Mouse (Mus musculus): ENCODE data around the gene Adamts17. TPM values are rescaled to one million over a fixed set of nuclear protein-coding genes. Genes with fewer than 3 reads are reported as not detected.

Adamts17 gene
- 4.6 TPM in 2 replicates for polyA plus RNA-seq (2015; fragmentation: Nextera tagmentation; extraction: Ambion mirVana)

DNA sequence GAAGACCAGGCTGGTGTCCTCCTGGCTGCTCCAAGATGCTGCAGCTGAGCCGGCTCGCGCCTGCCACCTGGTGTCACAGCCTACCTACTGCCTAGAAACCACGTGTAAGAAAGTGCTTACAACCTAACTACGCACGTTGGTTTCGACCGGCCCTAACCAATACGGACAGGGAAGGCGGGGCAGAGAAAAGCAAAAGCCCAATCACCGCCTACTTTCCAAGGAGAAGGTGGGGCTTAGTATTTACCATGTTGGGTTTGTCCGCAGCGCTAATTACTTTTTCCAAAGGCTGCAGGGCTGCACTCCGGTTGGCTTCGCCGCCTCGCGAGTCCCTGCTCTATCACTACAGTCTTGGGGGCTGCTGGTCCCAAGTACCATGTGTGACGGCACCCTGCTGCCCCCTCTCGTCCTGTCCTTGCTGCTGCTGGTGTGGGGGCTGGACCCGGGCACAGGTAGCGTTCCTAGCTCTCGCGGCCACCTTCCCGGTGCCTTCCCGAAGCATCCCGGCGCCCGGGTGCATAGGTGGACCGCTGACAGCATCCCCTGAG is at the start of gene Adamts17:
Gene Adamts17, plus strand, starts transcription at position 273 of the 545 bp plus-strand sequence.
- WGBS = under 1% methylated on average over 30 of the region's 30 CpGs
- Histone ChIP-seq H3K27ac (peak within 1 kb of the TSS; percentile 66), H3K4me3 (replicated peaks) (peak within 1 kb of the TSS; percentile 60), H3K9ac (peak within 1 kb of the TSS; percentile 54), H3K4me1 (peaks cover 16% of the 10 kb centered on the region), H3K36me3 (no peaks in the 10 kb centered on the region), H3K9me3 (replicated peaks) (no peaks in the 10 kb centered on the region), H3K4me2 (peak within 1 kb of the TSS; percentile 99), H3K27me3 (peaks cover 12% of the 10 kb centered on the region)
- ATAC-seq (replicated peaks; ENCODE audit: low FRiP score) = peak; percentile 96

DNA sequence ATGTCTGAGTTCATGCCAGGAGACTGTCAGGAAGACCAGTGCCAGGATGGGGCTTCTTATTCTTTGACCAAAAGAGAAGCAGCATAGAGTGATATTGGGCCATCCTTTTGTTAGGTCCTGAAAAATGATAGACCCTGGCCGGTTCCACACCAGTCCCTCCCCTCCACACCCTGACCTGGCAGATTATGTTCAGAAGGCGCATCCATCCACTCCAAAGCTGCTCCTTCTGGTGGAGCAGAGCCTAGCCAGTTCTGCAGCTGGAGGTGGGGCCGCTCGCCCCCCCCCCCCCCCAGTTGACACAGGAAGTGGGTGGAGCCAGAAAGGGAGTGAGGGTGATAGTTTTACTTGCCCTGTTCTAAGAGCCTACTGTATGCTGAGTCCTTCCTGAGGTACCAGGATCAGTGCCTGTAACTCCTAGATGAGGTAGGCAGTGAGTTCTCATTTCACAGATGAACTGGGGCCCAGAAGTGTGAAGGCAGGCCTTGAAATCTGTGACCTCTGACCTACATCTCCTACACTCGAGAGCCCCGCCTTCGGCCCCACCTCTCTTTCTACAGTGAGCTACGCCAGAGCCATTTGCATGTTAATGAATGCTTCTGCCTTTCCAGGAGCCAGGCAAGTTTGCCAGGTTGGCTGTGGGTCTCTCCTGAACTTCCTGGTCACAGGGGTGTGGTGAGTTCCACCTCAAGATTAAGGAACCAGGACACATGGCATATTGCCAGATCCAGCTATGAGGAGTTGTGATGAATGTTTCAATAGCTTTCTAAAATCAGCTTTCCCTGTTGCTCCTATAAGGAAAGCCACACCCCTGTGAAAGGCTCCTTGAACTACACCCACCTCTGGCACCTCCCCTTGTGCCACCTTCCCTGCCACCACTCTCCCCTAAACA is 49.4 kb upstream of the Adamts17 start:
- no peaks in the 10 kb centered on the region for H3K36me3 ChIP-seq
- WGBS = 26% methylated on average over 8 of the region's 8 CpGs

DNA sequence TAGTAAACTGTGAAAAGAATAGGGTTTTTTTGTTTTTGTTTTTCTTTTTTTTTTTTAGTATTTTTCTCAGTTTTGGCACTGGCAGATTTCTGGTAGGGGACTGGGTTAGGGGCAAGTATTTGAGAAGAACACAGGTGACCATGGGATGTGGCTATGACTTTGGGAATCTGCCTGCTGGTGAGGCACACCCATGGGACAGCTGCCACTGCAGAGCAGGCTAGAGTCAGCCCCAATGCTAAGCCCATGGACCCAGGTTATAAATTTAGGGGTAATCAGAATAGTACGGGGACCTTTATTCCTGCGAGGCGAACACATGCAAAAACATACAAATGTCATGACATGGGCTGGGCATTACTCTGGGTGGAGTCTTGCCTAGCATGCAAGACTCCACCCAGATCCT is 48.5 kb upstream of the Adamts17 start:
- H3K4me3 ChIP-seq (replicated peaks) = no peak overlapping the region
- H3K9me3 ChIP-seq (replicated peaks) = no peaks in the 10 kb centered on the region
- peaks cover 17% of the 10 kb centered on the region for H3K4me1 ChIP-seq
- no peak overlapping the region for H3K4me2 ChIP-seq
- no peak overlapping the region for H3K9ac ChIP-seq
- H3K27ac ChIP-seq = no peak overlapping the region; the same call in 1 of the 2 replicates
- ATAC-seq (replicated peaks; ENCODE audit: low FRiP score) = no peak
- WGBS = 81% methylated on average over 3 of the region's 3 CpGs
- H3K36me3 ChIP-seq = no peaks in the 10 kb centered on the region
- no peaks in the 10 kb centered on the region for H3K27me3 ChIP-seq

More for the DNA sequence above, 49.4 kb upstream of the Adamts17 start:
- Histone ChIP-seq H3K4me1 (peaks cover 17% of the 10 kb centered on the region), H3K4me2 (no peak overlapping the region), H3K9ac (no peak overlapping the region), H3K9me3 (replicated peaks) (no peaks in the 10 kb centered on the region), H3K4me3 (replicated peaks) (no peak overlapping the region), H3K27ac (peak overlapping the region; percentile 52), H3K27me3 (no peaks in the 10 kb centered on the region)
- ATAC-seq (replicated peaks; ENCODE audit: low FRiP score) = peak; percentile 76

DNA sequence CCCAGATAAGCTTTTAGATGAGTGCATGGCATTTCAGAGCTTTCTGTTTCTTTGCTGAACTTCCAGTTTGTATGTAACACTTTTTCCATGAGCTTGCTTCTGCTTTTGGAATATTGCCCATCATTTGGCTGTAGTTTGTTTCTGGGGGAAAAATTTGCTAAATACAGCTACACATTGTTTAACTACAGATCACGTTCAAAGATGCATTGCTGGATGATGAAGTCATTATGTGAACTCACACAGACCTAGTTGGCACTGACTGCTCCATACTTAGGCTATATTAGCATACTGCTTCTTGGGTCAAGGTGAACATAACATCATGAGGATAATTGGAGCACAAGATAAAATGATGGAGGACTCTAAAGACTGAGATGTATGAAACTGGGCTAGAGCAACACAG is 42.6 kb upstream of the Adamts17 start:
- no peak overlapping the region for H3K4me3 ChIP-seq (replicated peaks)
- no peaks in the 10 kb centered on the region for H3K4me1 ChIP-seq
- 43% methylated on average over 1 of the region's 1 CpGs for WGBS
- H3K27me3 ChIP-seq = no peaks in the 10 kb centered on the region
- no peak for ATAC-seq (replicated peaks; ENCODE audit: low FRiP score)
- no peak overlapping the region for H3K27ac ChIP-seq
- no peak overlapping the region for H3K9ac ChIP-seq
- no peaks in the 10 kb centered on the region for H3K9me3 ChIP-seq (replicated peaks)
- no peaks in the 10 kb centered on the region for H3K36me3 ChIP-seq
- H3K4me2 ChIP-seq = no peak overlapping the region

DNA sequence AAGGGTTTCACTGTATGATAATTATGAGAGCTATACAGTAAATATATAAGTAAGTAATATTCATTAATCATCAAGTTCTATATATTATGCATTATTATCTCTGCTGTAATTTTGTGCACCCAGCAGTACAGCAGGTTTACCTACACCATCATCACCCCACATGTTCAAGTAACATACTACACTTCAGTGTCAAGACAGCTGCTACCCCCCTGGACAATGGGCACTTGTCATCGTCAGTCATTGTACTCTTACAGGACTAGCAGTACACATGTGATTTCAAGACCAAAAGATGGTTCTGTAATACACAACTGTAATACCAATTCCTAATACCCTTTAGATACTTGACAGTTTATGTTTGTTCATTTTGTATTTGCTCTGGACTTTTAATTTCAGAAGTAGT is 42.2 kb upstream of the Adamts17 start:
- H3K36me3 ChIP-seq = no peaks in the 10 kb centered on the region
- WGBS = 85% methylated on average over 1 of the region's 1 CpGs

DNA sequence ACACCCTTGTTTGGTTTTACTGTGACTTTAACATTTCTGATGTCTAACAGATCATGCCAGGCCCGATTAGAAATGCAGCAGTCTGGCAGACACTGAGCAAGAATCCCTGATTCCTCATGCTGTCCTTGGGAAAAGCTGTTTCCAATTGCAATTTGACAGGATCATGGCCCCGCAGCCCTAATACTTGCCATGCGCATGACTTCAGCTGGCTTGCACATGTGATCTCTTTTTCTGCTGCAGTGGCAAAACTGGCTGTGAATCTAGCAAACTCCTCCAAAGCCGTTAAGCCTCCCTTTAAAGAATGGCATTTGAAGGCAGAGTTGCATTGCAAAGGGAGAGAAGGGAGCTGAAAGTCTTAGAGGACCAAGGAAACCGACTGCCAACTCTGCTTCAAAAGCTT is 40.7 kb upstream of the Adamts17 start:
- H3K9me3 ChIP-seq (replicated peaks) = no peaks in the 10 kb centered on the region
- ATAC-seq (replicated peaks; ENCODE audit: low FRiP score) = no peak

More for the DNA sequence above, 42.2 kb upstream of the Adamts17 start:
- H3K27me3 ChIP-seq = no peaks in the 10 kb centered on the region
- H3K9ac ChIP-seq = no peak overlapping the region
- H3K4me3 ChIP-seq (replicated peaks) = no peak overlapping the region
- H3K9me3 ChIP-seq (replicated peaks) = no peaks in the 10 kb centered on the region
- no peaks in the 10 kb centered on the region for H3K4me1 ChIP-seq
- H3K27ac ChIP-seq = no peak overlapping the region
- ATAC-seq (replicated peaks; ENCODE audit: low FRiP score) = no peak
- H3K4me2 ChIP-seq = no peak overlapping the region

DNA sequence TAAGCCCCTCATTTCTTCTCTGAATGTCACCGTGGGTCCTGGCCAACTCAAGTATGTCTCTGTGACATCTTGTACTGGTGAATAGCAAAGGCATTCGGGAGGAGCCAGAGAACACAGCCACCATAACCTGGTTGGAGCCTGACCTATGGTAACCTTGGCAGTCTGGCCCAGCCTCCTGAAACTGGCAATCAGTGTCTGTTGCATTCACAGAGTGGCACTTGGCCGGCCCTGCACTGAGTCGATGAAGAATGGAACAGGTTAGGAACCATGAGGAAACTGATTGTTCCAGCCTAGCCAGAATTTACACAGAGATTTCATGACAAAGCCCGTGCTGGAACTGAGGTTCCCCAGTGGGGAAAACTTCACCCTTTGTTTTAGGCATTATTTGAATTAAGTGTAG is 38.8 kb upstream of the Adamts17 start:
- Histone ChIP-seq H3K4me2 (no peak overlapping the region), H3K4me1 (peaks cover 13% of the 10 kb centered on the region), H3K36me3 (no peaks in the 10 kb centered on the region), H3K9me3 (replicated peaks) (no peaks in the 10 kb centered on the region), H3K27me3 (no peaks in the 10 kb centered on the region), H3K9ac (no peak overlapping the region), H3K27ac (no peak overlapping the region), H3K4me3 (replicated peaks) (no peak overlapping the region)
- no peak for ATAC-seq (replicated peaks; ENCODE audit: low FRiP score)
- 79% methylated on average over 5 of the region's 5 CpGs for WGBS

More for the DNA sequence above, 40.7 kb upstream of the Adamts17 start:
- Histone ChIP-seq H3K4me1 (peaks cover 9% of the 10 kb centered on the region), H3K9ac (no peak overlapping the region), H3K4me2 (no peak overlapping the region), H3K36me3 (no peaks in the 10 kb centered on the region), H3K4me3 (replicated peaks) (no peak overlapping the region), H3K27ac (no peak overlapping the region), H3K27me3 (no peaks in the 10 kb centered on the region)
- WGBS = 48% methylated on average over 5 of the region's 5 CpGs

DNA sequence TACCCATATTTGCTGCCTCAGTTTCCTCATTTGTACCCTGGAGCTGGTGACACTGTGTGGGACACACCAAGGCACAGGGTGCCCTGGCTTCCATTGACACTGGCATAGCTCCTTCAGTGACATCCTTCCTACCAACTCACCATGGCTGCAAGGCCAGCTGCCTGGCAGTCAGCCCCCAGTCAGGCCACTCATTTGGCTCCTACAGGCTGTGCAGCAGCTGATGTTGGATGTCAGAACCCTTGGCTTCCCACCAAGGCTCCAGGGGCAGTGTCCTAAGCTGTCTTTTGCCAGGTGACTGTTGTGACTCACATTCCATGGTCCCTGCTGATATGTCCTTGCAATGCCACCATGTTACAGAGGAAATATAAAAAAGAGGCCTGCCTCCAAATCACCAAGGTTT is 37.8 kb upstream of the Adamts17 start:
- Histone ChIP-seq H3K27me3 (no peaks in the 10 kb centered on the region), H3K27ac (no peak overlapping the region), H3K9me3 (replicated peaks) (no peaks in the 10 kb centered on the region), H3K9ac (no peak overlapping the region), H3K36me3 (no peaks in the 10 kb centered on the region), H3K4me2 (no peak overlapping the region), H3K4me1 (peaks cover 13% of the 10 kb centered on the region), H3K4me3 (replicated peaks) (no peak overlapping the region)
- ATAC-seq (replicated peaks; ENCODE audit: low FRiP score) = no peak

DNA sequence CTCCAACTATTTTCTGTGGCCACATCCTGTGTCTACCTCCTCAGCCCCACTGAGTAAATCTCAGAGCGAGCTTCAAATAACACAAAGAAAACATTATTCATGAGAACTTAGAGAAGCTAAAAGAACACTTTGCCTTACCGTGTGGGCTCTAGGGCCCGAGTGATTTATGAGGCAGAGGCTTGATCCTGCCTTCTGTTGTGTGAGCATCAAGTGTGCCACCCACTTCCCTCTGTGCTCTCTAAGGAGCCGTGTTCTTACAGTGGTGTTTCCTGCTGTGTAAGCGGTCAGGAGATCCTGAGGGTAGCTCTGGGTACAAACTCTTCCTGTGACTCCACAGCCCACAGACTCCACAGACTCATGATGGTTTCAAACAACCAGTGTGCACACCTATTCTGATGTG is 35.7 kb upstream of the Adamts17 start:
- WGBS = 15% methylated on average over 5 of the region's 5 CpGs
- H3K27ac ChIP-seq = 0 out of 2 replicates have a peak overlapping the region, but pooled peaks have one; percentile 27

DNA sequence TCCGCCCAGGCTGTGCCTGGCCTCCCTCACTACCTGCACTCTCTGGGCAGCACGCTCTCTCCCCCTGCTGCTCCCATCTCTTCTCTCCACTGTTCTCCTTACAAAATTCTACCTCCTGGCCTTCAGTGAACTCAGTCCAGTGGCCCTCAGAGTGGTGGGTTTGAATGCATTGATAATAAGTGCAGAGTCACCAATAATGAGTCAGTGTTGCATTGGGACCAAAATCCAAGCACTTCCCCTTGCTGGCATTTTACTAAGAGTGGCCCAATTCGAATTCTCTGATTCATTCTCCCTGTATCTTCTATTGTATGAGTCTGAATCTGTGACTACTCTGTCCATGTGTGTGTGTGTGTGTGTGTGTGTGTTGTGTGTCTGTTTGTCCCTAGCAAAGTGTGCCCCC is 32.7 kb upstream of the Adamts17 start:
- H3K4me1 ChIP-seq = peaks cover 13% of the 10 kb centered on the region
- H3K9ac ChIP-seq = no peak overlapping the region
- H3K9me3 ChIP-seq (replicated peaks) = no peaks in the 10 kb centered on the region
- no peak overlapping the region for H3K4me2 ChIP-seq
- H3K4me3 ChIP-seq (replicated peaks) = no peak overlapping the region
- H3K27me3 ChIP-seq = no peaks in the 10 kb centered on the region
- no peak for ATAC-seq (replicated peaks; ENCODE audit: low FRiP score)
- no peak overlapping the region for H3K27ac ChIP-seq
- WGBS = 77% methylated on average over 3 of the region's 3 CpGs
- no peaks in the 10 kb centered on the region for H3K36me3 ChIP-seq

More for the DNA sequence above, 35.7 kb upstream of the Adamts17 start:
- no peak overlapping the region for H3K4me3 ChIP-seq (replicated peaks)
- H3K27me3 ChIP-seq = no peaks in the 10 kb centered on the region
- peak; percentile 58; the same call in 1 of the 2 replicates for ATAC-seq (replicated peaks; ENCODE audit: low FRiP score)
- no peaks in the 10 kb centered on the region for H3K9me3 ChIP-seq (replicated peaks)
- H3K9ac ChIP-seq = no peak overlapping the region
- H3K36me3 ChIP-seq = no peaks in the 10 kb centered on the region
- H3K4me2 ChIP-seq = no peak overlapping the region
- peaks cover 13% of the 10 kb centered on the region for H3K4me1 ChIP-seq

DNA sequence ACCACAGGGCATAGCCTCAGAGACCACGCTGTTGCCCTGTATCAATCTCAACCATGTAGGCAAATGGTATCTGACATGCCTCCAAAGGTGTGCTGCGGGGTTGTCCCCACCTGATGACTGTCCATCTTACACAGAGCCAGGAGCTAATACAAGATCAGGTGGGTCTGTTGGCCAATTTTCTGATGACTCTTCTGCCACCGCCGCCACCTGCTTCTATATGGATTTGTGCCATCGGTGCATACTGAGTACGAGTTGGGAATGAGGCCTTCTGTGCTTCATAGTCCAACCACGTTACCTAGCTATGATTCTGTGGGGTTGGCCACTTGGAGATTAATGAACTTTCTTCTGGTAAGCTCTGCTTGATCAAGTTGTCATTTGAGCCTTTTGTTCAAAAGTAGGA is 29.1 kb upstream of the Adamts17 start:
- no peak overlapping the region for H3K4me3 ChIP-seq (replicated peaks)
- H3K9me3 ChIP-seq (replicated peaks) = no peaks in the 10 kb centered on the region
- 0 out of 2 replicates have a peak, but pooled peaks cover 4% of the 10 kb centered on the region for H3K4me1 ChIP-seq
- ATAC-seq (replicated peaks; ENCODE audit: low FRiP score) = no peak
- no peaks in the 10 kb centered on the region for H3K36me3 ChIP-seq
- 94% methylated on average over 7 of the region's 7 CpGs for WGBS
- H3K9ac ChIP-seq = no peak overlapping the region
- H3K27me3 ChIP-seq = no peaks in the 10 kb centered on the region
- no peak overlapping the region for H3K27ac ChIP-seq
- no peak overlapping the region for H3K4me2 ChIP-seq

DNA sequence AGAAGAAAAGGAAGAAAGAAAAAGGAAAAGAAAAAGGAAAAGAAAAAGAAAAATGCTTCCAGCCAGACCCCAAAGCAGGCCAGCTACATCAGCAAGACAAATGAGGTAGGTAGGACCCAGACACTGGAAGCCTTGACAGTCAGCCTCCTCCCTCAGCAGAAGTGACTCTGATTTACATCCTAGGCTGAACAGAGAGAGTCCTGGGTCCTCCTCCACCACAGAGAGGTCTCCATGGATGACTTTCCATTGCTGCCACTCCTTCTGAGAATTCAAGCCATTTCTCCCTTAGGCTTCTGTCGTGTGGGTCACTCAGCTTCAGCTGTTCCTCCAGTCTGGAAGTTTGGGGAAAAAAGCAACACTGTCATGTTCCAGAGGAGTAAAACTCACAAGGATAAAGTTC is 28.2 kb upstream of the Adamts17 start:
- Histone ChIP-seq H3K4me1 (0 out of 2 replicates have a peak, but pooled peaks cover 4% of the 10 kb centered on the region), H3K9ac (no peak overlapping the region), H3K36me3 (no peaks in the 10 kb centered on the region), H3K9me3 (replicated peaks) (no peaks in the 10 kb centered on the region), H3K27me3 (no peaks in the 10 kb centered on the region), H3K27ac (no peak overlapping the region), H3K4me2 (no peak overlapping the region), H3K4me3 (replicated peaks) (no peak overlapping the region)
- peak; percentile 52; the same call in 1 of the 2 replicates for ATAC-seq (replicated peaks; ENCODE audit: low FRiP score)
- WGBS = 28% methylated on average over 1 of the region's 1 CpGs

Data from kidney, embryonic 15.5 days (tissue).